Mouse (Mus musculus) thymus, adult 2 months (tissue): ENCODE measurements around the gene Tmem163.

ENCODE experiments used
- CTCF ChIP-seq: fragments of 200-500 bp; IDR thresholded peaks from 2 replicates; pipeline ENCODE4 v1.5.1; 2012; ENCODE audit warnings: mild to moderate bottlenecking, control low read depth, low read length, moderate library complexity, borderline replicate concordance; ENCODE audit not compliant: control insufficient read depth, poor library complexity, insufficient read depth; ENCODE audit errors: extremely low read depth
- POLR2A ChIP-seq: fragments of 200-500 bp; IDR thresholded peaks from 2 replicates; pipeline ENCODE4 v1.6.1; 2012; ENCODE audit warnings: mild to moderate bottlenecking, low read length, control low read depth, moderate library complexity; ENCODE audit not compliant: control insufficient read depth, poor library complexity, insufficient read depth; ENCODE audit errors: extremely low read depth

DNA sequence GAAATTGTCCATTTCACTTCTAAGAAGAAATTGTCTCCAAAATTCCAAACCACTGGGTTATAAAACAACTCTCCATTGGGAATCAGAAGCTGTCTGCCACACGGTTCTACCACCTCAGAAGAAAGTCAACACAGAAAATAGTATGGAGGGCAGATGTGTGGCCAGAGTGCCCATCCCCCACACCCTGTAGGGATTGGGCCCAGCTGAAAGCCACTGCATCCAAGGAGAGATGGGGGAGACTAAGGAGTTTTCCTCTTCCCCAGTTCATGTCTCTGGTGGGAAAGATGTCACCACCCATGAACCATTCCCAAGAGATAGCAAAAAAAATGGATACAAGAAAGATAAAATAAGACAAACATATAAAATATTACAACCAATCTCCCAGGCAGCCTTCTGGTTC, 4.1 kb downstream of the Tmem163 start:
- TF ChIP-seq CTCF: no peak
- TF ChIP-seq POLR2A: no peak
